Mouse (Mus musculus) E14TG2a.4 (cell line): ENCODE results near the gene Tnr.

Experiments
- CTCF ChIP-seq: conservative IDR thresholded peaks from 2 replicates; pipeline ENCODE4 v1.5.1; 2014; ENCODE audit warnings: low read length
- NANOG ChIP-seq: IDR thresholded peaks from 2 replicates; pipeline ENCODE4 v1.6.1; 2014; ENCODE audit warnings: borderline replicate concordance, low read length, mixed read lengths
- POU5F1 ChIP-seq: IDR thresholded peaks from 2 replicates; pipeline ENCODE4 v1.6.1; 2014; ENCODE audit warnings: low read length, borderline replicate concordance

DNA sequence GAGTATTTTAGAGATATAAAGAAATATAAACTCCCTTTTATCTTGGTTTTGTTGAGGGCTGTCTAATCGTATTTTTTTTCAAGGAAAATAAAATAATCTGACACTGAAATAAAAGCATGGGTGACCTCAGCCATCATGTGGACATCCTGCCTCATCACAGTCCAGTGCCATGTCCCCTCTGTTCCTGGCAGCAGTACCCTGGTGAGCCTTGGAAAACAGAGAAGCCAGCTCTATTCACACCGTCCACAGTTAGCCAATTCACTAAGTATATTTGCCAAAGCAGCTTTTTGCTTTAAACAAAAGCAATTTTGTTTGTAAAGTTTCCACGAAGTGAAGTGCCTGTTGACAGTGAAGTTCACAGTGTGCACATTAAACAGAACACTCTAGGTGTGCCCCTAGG, 109.0 kb downstream of the Tnr start:
- TF ChIP-seq CTCF (no peak), POU5F1 (no peak), NANOG (no peak)
